Mouse (Mus musculus) MEL (cell line): Measurements from ENCODE around the gene Cd276. TPM values are rescaled to one million over a fixed set of nuclear protein-coding genes. Genes with fewer than 3 reads are reported as not detected.

Experiments
- DNase-seq: peaks from one replicate; pipeline ENCODE4 v3.0.0; 2011; ENCODE audit warnings: low read depth, low spot score
- H3K27ac ChIP-seq: 2 replicates; pipeline ENCODE4 v1.5.1; 2012; ENCODE audit warnings: low read depth, mild to moderate bottlenecking, control low read depth, low read length, moderate library complexity; ENCODE audit not compliant: control insufficient read depth
- H3K27me3 ChIP-seq, 2 experiments: fragments of 150-350 bp in 1 of 2; sonication (generic) in 1 of 2; 2 replicates each; pipeline ENCODE4 v1.6.1; 2012; ENCODE audit warnings: low read length in 2 of 2, mild to moderate bottlenecking in 2 of 2, improper control_type of control experiment in 1 of 2, moderate library complexity in 1 of 2; ENCODE audit not compliant: insufficient read depth in 2 of 2, control insufficient read depth in 1 of 2
- H3K36me3 ChIP-seq, 2 experiments: 2 replicates each; pipeline ENCODE4 v1.6.1; 2012 to 2014; ENCODE audit warnings: low read length in 2 of 2, improper control_type of control experiment in 1 of 2, inconsistent platforms in 1 of 2, mild to moderate bottlenecking in 1 of 2; ENCODE audit not compliant: insufficient read depth in 2 of 2, control insufficient read depth in 1 of 2
- H3K4me1 ChIP-seq, 2 experiments: fragments of 150-350 bp in 1 of 2; sonication (generic) in 1 of 2; 2 replicates each; pipeline ENCODE4 v1.6.1; 2012; ENCODE audit warnings: low read length in 2 of 2, improper control_type of control experiment in 1 of 2, mild to moderate bottlenecking in 1 of 2; ENCODE audit not compliant: insufficient read depth in 2 of 2, control insufficient read depth in 1 of 2
- H3K4me3 ChIP-seq, 2 experiments: fragments of 150-350 bp in 1 of 2; sonication (generic) in 1 of 2; 2 replicates each; pipeline ENCODE4 v1.5.1; 2012; ENCODE audit warnings: low read depth in 2 of 2, low read length in 2 of 2, mild to moderate bottlenecking in 2 of 2, moderate library complexity in 2 of 2, control low read depth in 1 of 2, improper control_type of control experiment in 1 of 2; ENCODE audit not compliant: control insufficient read depth in 1 of 2, insufficient read depth in 1 of 2
- H3K79me2 ChIP-seq: 2 replicates; pipeline ENCODE4 v1.6.1; 2012; ENCODE audit warnings: mild to moderate bottlenecking, low read length, moderate library complexity; ENCODE audit not compliant: control insufficient read depth, poor library complexity, insufficient read depth
- H3K9ac ChIP-seq: 2 replicates; pipeline ENCODE4 v1.6.1; 2012; ENCODE audit warnings: low read depth, mild to moderate bottlenecking, control low read depth, low read length, moderate library complexity; ENCODE audit not compliant: control insufficient read depth, poor library complexity, severe bottlenecking
- H3K9me3 ChIP-seq: fragments of 150-350 bp; sonication (generic); replicated peaks from 2 replicates; pipeline ENCODE4 v1.6.1; 2012; ENCODE audit warnings: mild to moderate bottlenecking, low read length, improper control_type of control experiment, moderate library complexity; ENCODE audit not compliant: insufficient read depth
- CHD1 ChIP-seq: IDR thresholded peaks from 2 replicates; pipeline ENCODE4 v1.6.1; 2012; ENCODE audit warnings: low read depth, mild to moderate bottlenecking, inconsistent platforms, low read length, improper control_type of control experiment
- E2F4 ChIP-seq: IDR thresholded peaks from 2 replicates; pipeline ENCODE4 v1.6.1; 2011; ENCODE audit warnings: low read depth, low read length, improper control_type of control experiment, borderline replicate concordance
- ELF1 ChIP-seq: IDR thresholded peaks from 2 replicates; pipeline ENCODE4 v1.6.1; 2014; ENCODE audit warnings: low read depth, mild to moderate bottlenecking, inconsistent platforms, low read length, improper control_type of control experiment, moderate library complexity
- GABPA ChIP-seq: IDR thresholded peaks from 2 replicates; pipeline ENCODE4 v1.6.1; 2012; ENCODE audit warnings: low read depth, mild to moderate bottlenecking, inconsistent platforms, low read length, improper control_type of control experiment, moderate library complexity
- JUND ChIP-seq: IDR thresholded peaks from 2 replicates; pipeline ENCODE4 v1.6.1; 2011; ENCODE audit warnings: low read depth, mild to moderate bottlenecking, improper control_type of control experiment, low read length
- MAZ ChIP-seq: IDR thresholded peaks from 2 replicates; pipeline ENCODE4 v1.6.1; 2012; ENCODE audit warnings: low read depth, mild to moderate bottlenecking, inconsistent platforms, low read length, improper control_type of control experiment
- MEF2A ChIP-seq: IDR thresholded peaks from 2 replicates; pipeline ENCODE4 v1.6.1; 2014; ENCODE audit warnings: low read depth, mild to moderate bottlenecking, inconsistent platforms, low read length, improper control_type of control experiment; ENCODE audit not compliant: poor library complexity, insufficient replicate concordance, severe bottlenecking; ENCODE audit errors: extremely low read depth
- MXI1 ChIP-seq: IDR thresholded peaks from 2 replicates; pipeline ENCODE4 v1.6.1; 2011; ENCODE audit warnings: mild to moderate bottlenecking, low read depth, low read length, improper control_type of control experiment
- NELFE ChIP-seq: IDR thresholded peaks from 2 replicates; pipeline ENCODE4 v1.6.1; 2011; ENCODE audit warnings: low read depth, low read length, improper control_type of control experiment
- POLR2A ChIP-seq, 2 experiments: IDR thresholded peaks; 2 replicates each; pipeline ENCODE4 v1.6.1; 2011 to 2012; ENCODE audit warnings: low read length in 2 of 2, mild to moderate bottlenecking in 2 of 2, control low read depth in 1 of 2, improper control_type of control experiment in 1 of 2, low read depth in 1 of 2, moderate library complexity in 1 of 2; ENCODE audit not compliant: control insufficient read depth in 1 of 2, insufficient read depth in 1 of 2, poor library complexity in 1 of 2
- POLR2AphosphoS2 ChIP-seq: IDR thresholded peaks from 2 replicates; pipeline ENCODE4 v1.6.1; 2011; ENCODE audit warnings: low read length, improper control_type of control experiment
- POLR2AphosphoS5 ChIP-seq: IDR thresholded peaks from 2 replicates; pipeline ENCODE4 v1.6.1; 2012; ENCODE audit warnings: low read depth, borderline replicate concordance, mild to moderate bottlenecking, inconsistent platforms, low read length, moderate library complexity, mixed read lengths
- RAD21 ChIP-seq: IDR thresholded peaks from 2 replicates; pipeline ENCODE4 v1.6.1; 2011; ENCODE audit warnings: mild to moderate bottlenecking, low read depth, low read length, improper control_type of control experiment
- SIN3A ChIP-seq: IDR thresholded peaks from 2 replicates; pipeline ENCODE4 v1.6.1; 2012; ENCODE audit warnings: low read length, improper control_type of control experiment, inconsistent platforms
- SMC3 ChIP-seq: IDR thresholded peaks from 2 replicates; pipeline ENCODE4 v1.6.1; 2011; ENCODE audit warnings: low read depth, low read length, improper control_type of control experiment
- TBP ChIP-seq: IDR thresholded peaks from 2 replicates; pipeline ENCODE4 v1.8.0; 2011; ENCODE audit warnings: low read depth, low read length, improper control_type of control experiment
- UBTF ChIP-seq: IDR thresholded peaks from 2 replicates; pipeline ENCODE4 v1.6.1; 2012; ENCODE audit warnings: low read depth, mild to moderate bottlenecking, inconsistent platforms, low read length, improper control_type of control experiment, moderate library complexity, borderline replicate concordance; ENCODE audit not compliant: insufficient read depth
- ZC3H11A ChIP-seq: IDR thresholded peaks from 2 replicates; pipeline ENCODE4 v1.6.1; 2012; ENCODE audit warnings: low read depth, mild to moderate bottlenecking, inconsistent platforms, low read length, improper control_type of control experiment
- ZKSCAN1 ChIP-seq: IDR thresholded peaks from 2 replicates; pipeline ENCODE4 v1.6.1; 2012; ENCODE audit warnings: low read depth, mild to moderate bottlenecking, inconsistent platforms, low read length, improper control_type of control experiment, moderate library complexity
- ZNF384 ChIP-seq: IDR thresholded peaks from 2 replicates; pipeline ENCODE4 v1.6.1; 2012; ENCODE audit warnings: low read depth, mild to moderate bottlenecking, inconsistent platforms, low read length, improper control_type of control experiment
- polyA plus RNA-seq, 2 experiments: library from polyadenylated mRNA; stranded (reverse) in 1 of 2; unstranded in 1 of 2; fragments of >175 nt in 1 of 2; fragments of >200 nt in 1 of 2; gene quantifications; 2 replicates each; pipeline versions ENCODE4 v1.2.1 to v1.2.4; 2012; ENCODE audit warnings: low replicate concordance in 2 of 2, low read depth in 1 of 2; ENCODE audit not compliant: insufficient read length in 2 of 2, insufficient read depth in 1 of 2, missing spikeins in 1 of 2
- total RNA-seq: library from RNA; depleted of rRNA; stranded (reverse); fragments of 300-350 nt; gene quantifications from 2 replicates; pipeline ENCODE4 v1.2.3, GENCODE M21; 2012

Gene Cd276
- total and polyA plus RNA-seq, 3 experiments: 0.12 to 3.6 TPM; not detected in 1

DNA sequence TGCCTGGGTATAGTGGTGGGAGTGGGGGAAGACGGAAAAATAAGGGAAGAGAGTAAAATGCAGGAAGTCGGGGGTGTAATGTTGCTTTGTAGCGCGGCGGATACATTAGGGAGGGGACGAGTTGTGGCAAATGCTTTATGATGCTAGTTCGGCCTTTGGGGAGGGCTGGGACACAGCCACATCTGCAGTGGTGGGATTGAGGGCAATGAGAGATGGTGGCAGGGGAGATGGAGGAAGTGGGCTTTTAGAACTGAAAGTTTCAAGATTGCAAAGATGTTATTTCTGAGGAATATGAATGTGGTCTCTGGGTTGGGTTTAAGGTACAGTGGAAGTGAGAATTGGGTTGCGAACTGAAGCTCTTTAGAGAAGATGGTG, 28.0 kb upstream of the Cd276 start:
- TF ChIP-seq MEF2A (no peak), SIN3A (peak; percentile 49; the same call in 1 of the 2 replicates), ZC3H11A (no peak), JUND (no peak), CHD1 (no peak), MXI1 (no peak; the same call in 1 of the 2 replicates), ZKSCAN1 (no peak), SMC3 (no peak), NELFE (no peak), UBTF (no peak), RAD21 (no peak), POLR2AphosphoS5 (no peak), GABPA (no peak), ELF1 (0 out of 2 replicates have a peak, but pooled peaks have one; percentile 25), MAZ (no peak), ZNF384 (no peak), POLR2AphosphoS2 (no peak), E2F4 (no peak), TBP (0 out of 2 replicates have a peak, but pooled peaks have one; percentile 19)
- TF ChIP-seq, all 39 proteins: peak for 3
- H3K9me3 ChIP-seq: no peaks in the 10 kb centered on the region
- H3K79me2 ChIP-seq: peaks cover 39% of the 10 kb centered on the region
- H3K9ac ChIP-seq: peak overlapping the region; percentile 94
- H3K4me1 ChIP-seq: peaks cover 4 to 13% of the 10 kb centered on the region in 2 experiments; a peak in 3 of 4 replicates
- peak overlapping the region; percentile 45 for H3K27ac ChIP-seq
- no peaks in the 10 kb centered on the region for H3K27me3 ChIP-seq
- DNase-seq: peak; percentile 75
- H3K36me3 ChIP-seq: peaks cover 3 to 32% of the 10 kb centered on the region in 2 experiments; a peak in 3 of 4 replicates
- peak overlapping the region; percentile 62 to 95 for H3K4me3 ChIP-seq

DNA sequence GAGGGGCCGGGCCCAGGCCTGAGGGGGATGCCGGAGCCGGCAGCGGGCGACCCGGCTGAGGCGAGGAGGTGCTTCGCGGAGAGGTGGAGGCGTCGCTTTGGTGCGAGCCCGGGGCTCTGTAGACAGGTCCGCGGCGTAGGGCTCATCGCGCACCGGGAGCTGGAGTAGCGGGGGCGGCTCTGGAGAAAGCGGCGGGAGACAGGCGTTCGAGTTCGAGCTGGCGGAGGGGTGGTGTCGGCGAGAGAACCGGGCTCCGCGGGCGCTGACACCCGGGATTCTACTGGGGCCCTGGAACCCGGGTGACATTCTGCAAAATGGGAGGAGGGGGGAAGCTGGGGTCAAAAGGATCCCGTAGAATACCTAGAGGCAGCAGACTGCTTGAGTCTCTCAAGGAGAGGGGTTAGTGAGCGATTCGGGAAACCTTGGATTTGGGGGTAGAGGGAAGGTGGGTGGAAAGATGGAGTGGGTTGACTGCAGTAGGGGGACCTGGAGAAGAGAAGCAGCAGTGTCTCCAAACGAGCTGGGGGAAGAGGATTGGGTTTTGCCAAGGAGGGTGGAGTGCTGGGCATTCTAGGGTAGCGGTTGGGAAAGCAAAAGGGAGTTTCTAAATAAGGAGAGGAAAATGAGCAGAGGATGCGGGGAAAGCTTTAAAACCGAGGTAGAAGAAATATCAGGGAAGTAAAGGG, 27.5 kb upstream of the Cd276 start:
- Histone ChIP-seq H3K36me3 (peaks cover under 1 to 26% of the 10 kb centered on the region in 2 experiments; a peak in 2 of 4 replicates), H3K27ac (peak overlapping the region; percentile 45), H3K4me1 (peaks cover 4 to 11% of the 10 kb centered on the region in 2 experiments; a peak in 3 of 4 replicates), H3K9me3 (no peaks in the 10 kb centered on the region), H3K27me3 (no peaks in the 10 kb centered on the region), H3K4me3 (peak overlapping the region; percentile 62 to 95), H3K79me2 (peaks cover 36% of the 10 kb centered on the region), H3K9ac (peak overlapping the region; percentile 94)
- TF ChIP-seq UBTF (peak; percentile 61; the same call in 1 of the 2 replicates), CHD1 (peak; percentile 84; the same call in 1 of the 2 replicates), SIN3A (peak; percentile 29), SMC3 (no peak), MAZ (peak; percentile 21; the same call in 1 of the 2 replicates), POLR2AphosphoS5 (no peak), POLR2A (IDR thresholded peaks at IDR 0.05; ENCODE audit: control insufficient read depth in 1 of 2, insufficient read depth in 1 of 2, low read depth in 1 of 2, low read length in 2 of 2, poor library complexity in 1 of 2) (0 out of 4 replicates have a peak, but pooled peaks of 1 of the 2 experiments have one; percentile 16)
- DNase-seq: no peak
